Mouse (Mus musculus) cerebellum, adult (tissue): ENCODE results near the gene 2410002F23Rik.
A peak's percentile ranks its signal among the peaks of the same experiment; 100 is the strongest.
"Not testable (repeated sequence)": the region's sequence is repeated elsewhere in the genome, so short reads cannot be mapped to it uniquely, and the experiment has no call there.

Source experiments
- ATAC-seq: cut with Nextera tagmentation; 2 replicates; pipeline ENCODE4 v1.9.2; 2017; ENCODE audit warnings: mild to moderate bottlenecking, moderate library complexity, mixed read lengths; ENCODE audit not compliant: insufficient number of reproducible peaks, low FRiP score, low TSS enrichment

2410002F23Rik gene

GRCm38 (mm10) chr7:44246055-44246983 is at the start of gene 2410002F23Rik, which contains the start of gene 1700028J19Rik:
Gene 2410002F23Rik, plus strand, starts transcription at chr7:44246722.
Gene 1700028J19Rik, minus strand, starts transcription at chr7:44246695.
- ATAC-seq: peak; percentile 89

GRCm38 (mm10) chr7:44197891-44198290 is 48.6 kb upstream of the 2410002F23Rik start, which contains the start of gene Klk1b3:
Gene Klk1b3, plus strand, starts transcription at chr7:44198191.
- ATAC-seq: no peak

GRCm38 (mm10) chr7:44207135-44207534 is 39.4 kb upstream of the 2410002F23Rik start, which contains the start of gene Klk1b4:
Gene Klk1b4, plus strand, starts transcription at chr7:44207435.
- not testable (repeated sequence) for ATAC-seq

- ATAC-seq: no peak
Measured at GRCm38 (mm10) chr7:44208307-44208706, 38.2 kb upstream of the 2410002F23Rik start.

- ATAC-seq: no peak
Measured at GRCm38 (mm10) chr7:44215645-44216044, 30.9 kb upstream of the 2410002F23Rik start, which contains the start of gene Klk1b5. Gene Klk1b5, plus strand, starts transcription at chr7:44215945.

GRCm38 (mm10) chr7:44221601-44222000 is 24.9 kb upstream of the 2410002F23Rik start:
- ATAC-seq: not testable (repeated sequence)

- ATAC-seq: not testable (repeated sequence)
Measured at GRCm38 (mm10) chr7:44222335-44222734, 24.2 kb upstream of the 2410002F23Rik start.

- ATAC-seq: no peak
Measured at GRCm38 (mm10) chr7:44225076-44225475, 21.4 kb upstream of the 2410002F23Rik start, which contains the start of gene Klk1. Gene Klk1, plus strand, starts transcription at chr7:44225360.

GRCm38 (mm10) chr7:44235909-44236308 is 10.6 kb upstream of the 2410002F23Rik start, which contains the start of gene Gm36864:
Gene Gm36864, plus strand, starts transcription at chr7:44236177.
- no peak for ATAC-seq

- no peak for ATAC-seq
Measured at GRCm38 (mm10) chr7:44239913-44240312, 6.6 kb upstream of the 2410002F23Rik start.

- no peak for ATAC-seq
Measured at GRCm38 (mm10) chr7:44240712-44241111, 5.8 kb upstream of the 2410002F23Rik start.

- ATAC-seq: no peak
Measured at GRCm38 (mm10) chr7:44241163-44241562, 5.4 kb upstream of the 2410002F23Rik start.

- ATAC-seq: no peak
Measured at GRCm38 (mm10) chr7:44244080-44244479, 2.4 kb upstream of the 2410002F23Rik start.

GRCm38 (mm10) chr7:44246984-44247470 is 505 bp downstream of the 2410002F23Rik start:
- ATAC-seq: no peak

GRCm38 (mm10) chr7:44247971-44248370 is 1.4 kb downstream of the 2410002F23Rik start:
- no peak for ATAC-seq

- no peak for ATAC-seq
Measured at GRCm38 (mm10) chr7:44249248-44249647, 2.7 kb downstream of the 2410002F23Rik start.

GRCm38 (mm10) chr7:44250732-44251275 is 4.3 kb downstream of the 2410002F23Rik start:
- ATAC-seq: not testable (repeated sequence)

GRCm38 (mm10) chr7:44253023-44253616 is 6.6 kb downstream of the 2410002F23Rik start:
- no peak for ATAC-seq

- ATAC-seq: no peak
Measured at GRCm38 (mm10) chr7:44254930-44255329, 8.4 kb downstream of the 2410002F23Rik start.

- ATAC-seq: no peak
Measured at GRCm38 (mm10) chr7:44257278-44257677, 10.8 kb downstream of the 2410002F23Rik start, which contains the start of gene Acp4. Gene Acp4, minus strand, starts transcription at chr7:44257378.
